Mouse (Mus musculus) liver, embryonic 14.5 days (tissue): ENCODE measurements around the gene Mrpl50. TPM values are rescaled to one million over a fixed set of nuclear protein-coding genes. Genes with fewer than 3 reads are reported as not detected.

Source experiments
- ATAC-seq: fragments of 200-750 bp; cut with Nextera tagmentation; 2 replicates; pipeline ENCODE4 v1.8.0; 2017; ENCODE audit warnings: moderate number of reproducible peaks, mild to moderate bottlenecking, moderate library complexity; ENCODE audit not compliant: insufficient read depth
- DNase-seq, 3 experiments: peaks; one replicate each; pipeline ENCODE4 v3.0.0-alpha.2; 2012 to 2013; ENCODE audit warnings: low read depth in 3 of 3, low spot score in 3 of 3
- H3K27ac ChIP-seq: fragments of 300-500 bp; sonication (generic); 2 replicates; pipeline ENCODE4 v1.5.1; 2014; ENCODE audit warnings: moderate library complexity, mild to moderate bottlenecking, control low read depth, inconsistent platforms
- H3K27me3 ChIP-seq: fragments of 300-500 bp; sonication (generic); 2 replicates; pipeline ENCODE4 v1.6.1; 2014; ENCODE audit warnings: mild to moderate bottlenecking, low read length, moderate library complexity; ENCODE audit not compliant: control insufficient read depth, insufficient read depth
- H3K36me3 ChIP-seq: fragments of 300-500 bp; sonication (generic); replicated peaks from 2 replicates; pipeline ENCODE4 v1.6.1; 2014; ENCODE audit warnings: low read depth; ENCODE audit not compliant: control insufficient read depth, insufficient read depth
- H3K4me1 ChIP-seq, 2 experiments: fragments of 200-500 bp in 1 of 2; fragments of 300-500 bp in 1 of 2; sonication (generic) in 1 of 2; replicated peaks; 2 replicates each; pipeline ENCODE4 v1.6.1; 2012 to 2014; ENCODE audit warnings: antibody characterized with exemption in 1 of 2, inconsistent platforms in 1 of 2, low read length in 1 of 2; ENCODE audit not compliant: control insufficient read depth in 2 of 2, insufficient read depth in 2 of 2
- H3K4me2 ChIP-seq: fragments of 300-500 bp; sonication (generic); 2 replicates; pipeline ENCODE4 v1.6.1; 2014; ENCODE audit warnings: low read depth, mild to moderate bottlenecking, control low read depth, moderate library complexity
- H3K4me3 ChIP-seq, 2 experiments: fragments of 200-500 bp in 1 of 2; fragments of 300-500 bp in 1 of 2; sonication (generic) in 1 of 2; 2 replicates each; pipeline ENCODE4 v1.5.1; 2012 to 2014; ENCODE audit warnings: low read depth in 2 of 2, low read length in 2 of 2, mild to moderate bottlenecking in 2 of 2, control low read depth in 1 of 2, inconsistent platforms in 1 of 2, moderate library complexity in 1 of 2; ENCODE audit not compliant: insufficient read depth in 1 of 2
- H3K9ac ChIP-seq: fragments of 300-500 bp; sonication (generic); replicated peaks from 2 replicates; pipeline ENCODE4 v1.6.1; 2014; ENCODE audit warnings: mild to moderate bottlenecking, control low read depth, moderate library complexity
- H3K9me3 ChIP-seq: fragments of 300-500 bp; sonication (generic); 2 replicates; pipeline ENCODE4 v1.6.1; 2016; ENCODE audit warnings: low read length, mixed read lengths; ENCODE audit not compliant: control insufficient read depth
- CTCF ChIP-seq: IDR thresholded peaks from 2 replicates; pipeline ENCODE4 v1.5.1; 2016; ENCODE audit warnings: antibody characterized with exemption, low read depth, control low read depth
- EP300 ChIP-seq: IDR thresholded peaks from 2 replicates; pipeline ENCODE4 v1.6.1; 2016; ENCODE audit warnings: antibody characterized with exemption, low read depth
- WGBS: fragments of 180-500 bp; shearing (Covaris S2); extraction: QIAGEN DNeasy Blood & Tissue Kit; methylation state at CpG from one replicate; pipeline ENCODE4 v1.1.7; 2014; ENCODE audit not compliant: insufficient replicate concordance; 5-methylcytosine and 5-hydroxymethylcytosine counted together
- polyA plus RNA-seq, 2 experiments: library from polyadenylated mRNA; depleted of rRNA in 1 of 2; stranded (reverse) in 1 of 2; unstranded in 1 of 2; fragments of >200 nt; fragmentation: Nextera tagmentation in 1 of 2; extraction: Ambion mirVana in 1 of 2; gene quantifications; 2 replicates each; pipeline versions ENCODE4 v1.2.1 to v1.2.3; 2012 to 2014

Gene Mrpl50
- polyA plus RNA-seq, 2 experiments = 16.6 to 55.7 TPM

DNA sequence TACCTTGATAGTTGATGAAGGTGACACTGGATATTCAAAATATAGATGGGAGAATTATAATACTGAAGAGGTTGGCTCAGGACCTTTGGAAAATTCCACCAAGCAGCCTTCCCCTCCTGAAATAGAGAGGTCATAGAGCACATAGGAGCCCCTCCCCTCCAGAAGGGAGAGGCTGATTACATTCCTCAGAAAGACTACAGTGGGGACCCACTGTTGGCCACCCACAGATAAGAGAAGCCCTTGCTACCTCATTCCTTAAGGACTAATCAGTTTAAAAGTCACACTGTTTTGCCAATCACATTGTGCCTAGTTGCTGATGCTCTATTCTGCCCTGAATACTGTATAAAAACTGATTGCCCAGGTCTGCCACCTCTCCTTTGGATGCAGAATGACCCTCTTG lies 46.3 kb downstream of the Mrpl50 start:
- Histone ChIP-seq H3K27ac (peak overlapping the region; percentile 79), H3K36me3 (no peaks in the 10 kb centered on the region), H3K27me3 (no peaks in the 10 kb centered on the region), H3K4me3 (peak overlapping the region in 1 of 2 experiments; percentile 12; a peak in 1 of 4 replicates), H3K4me2 (peak overlapping the region; percentile 56), H3K4me1 (peaks cover 34 to 47% of the 10 kb centered on the region in 2 experiments), H3K9ac (peak overlapping the region; percentile 31; the same call in 1 of the 2 replicates), H3K9me3 (no peaks in the 10 kb centered on the region)
- TF ChIP-seq CTCF (no peak), EP300 (peak; percentile 81)
- DNase-seq (peak; percentile 52 to 57 (median 56)), ATAC-seq (peak; percentile 88)

DNA sequence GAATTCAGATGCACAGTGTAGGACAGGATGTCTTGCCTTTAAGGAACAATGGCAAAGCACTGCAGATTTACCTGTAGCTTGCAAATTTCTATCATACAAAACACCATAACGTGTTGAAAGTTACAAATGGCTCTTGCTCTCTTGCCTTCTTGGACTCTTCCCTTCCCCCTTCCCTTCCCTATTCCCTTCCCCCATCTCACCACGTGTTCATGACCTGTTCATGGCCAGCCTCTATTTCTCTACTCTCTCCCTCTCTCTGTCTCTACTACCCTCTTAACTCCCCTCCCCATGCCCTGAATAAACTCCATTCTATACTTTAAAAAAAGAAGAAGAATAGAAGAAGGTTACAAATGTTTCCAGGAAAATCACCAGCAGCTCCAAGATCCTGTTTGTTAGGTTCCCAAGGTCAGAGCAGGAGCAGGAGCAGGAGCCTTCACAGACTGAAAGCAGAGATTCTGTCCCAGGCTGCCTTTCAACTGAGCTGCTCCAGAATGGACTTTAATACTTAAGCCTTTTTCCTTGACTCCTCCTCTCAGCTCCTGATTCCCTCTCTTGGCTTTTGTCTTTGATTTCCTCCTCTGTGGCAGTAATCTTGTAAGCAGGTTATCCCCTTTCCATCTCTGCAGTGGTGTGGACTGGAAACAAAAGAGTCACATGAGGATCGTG lies 47.3 kb downstream of the Mrpl50 start, which contains the start of gene Acnat1:
TSS of gene Acnat1 (minus strand) at position 478 of the 666 bp plus-strand sequence.
- peak within 1 kb of the TSS; percentile 31; the same call in 1 of the 2 replicates for H3K9ac ChIP-seq
- 42% methylated on average over 3 of the region's 3 CpGs for WGBS
- peak within 1 kb of the TSS in 1 of 2 experiments; percentile 12; a peak in 1 of 4 replicates for H3K4me3 ChIP-seq
- peaks cover 34 to 45% of the 10 kb centered on the region in 2 experiments for H3K4me1 ChIP-seq
- H3K36me3 ChIP-seq = no peaks in the 10 kb centered on the region
- DNase-seq (no peak), ATAC-seq (no peak)
- H3K27ac ChIP-seq = peak within 1 kb of the TSS; percentile 79
- no peaks in the 10 kb centered on the region for H3K27me3 ChIP-seq
- H3K4me2 ChIP-seq = peak within 1 kb of the TSS; percentile 56
- H3K9me3 ChIP-seq = no peaks in the 10 kb centered on the region
- TF ChIP-seq CTCF (no peak), EP300 (no peak)

DNA sequence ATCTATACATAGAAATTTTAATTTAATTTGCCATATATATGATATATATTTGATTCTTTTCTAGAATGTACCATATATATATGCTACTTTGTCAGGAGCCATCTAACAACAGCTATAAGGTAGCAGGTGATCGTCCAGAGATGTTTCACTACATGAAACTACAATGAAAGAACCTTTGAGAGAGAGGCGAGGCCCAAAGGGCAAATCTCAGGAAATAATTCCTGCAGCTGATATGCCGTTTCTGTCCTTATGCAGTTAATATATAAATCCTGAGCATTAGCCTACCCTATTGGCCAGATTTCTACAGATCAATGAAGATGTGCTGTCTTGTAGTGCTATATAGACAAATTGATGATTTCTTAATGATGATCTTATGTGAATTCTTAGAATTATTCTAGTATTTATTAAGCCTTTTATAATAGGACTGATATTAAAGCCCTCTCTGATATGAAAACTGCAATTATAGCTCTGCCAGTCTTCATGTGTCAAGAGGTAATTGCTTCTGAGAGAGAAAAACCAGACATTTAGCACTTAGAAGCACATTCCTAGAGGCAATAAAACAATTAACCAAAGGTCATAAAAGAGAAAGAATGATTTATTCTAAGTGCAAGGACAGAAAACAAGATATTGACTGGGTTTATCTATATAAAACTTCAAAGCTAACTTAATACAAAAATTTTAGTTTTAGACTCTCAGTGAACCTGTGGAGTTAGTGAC lies 51.3 kb downstream of the Mrpl50 start:
- no peak for TF ChIP-seq CTCF
- TF ChIP-seq EP300 = no peak
- no peak overlapping the region for H3K4me3 ChIP-seq
- H3K36me3 ChIP-seq = no peaks in the 10 kb centered on the region
- no peak overlapping the region for H3K27ac ChIP-seq
- H3K4me2 ChIP-seq = no peak overlapping the region
- ATAC-seq = no peak
- WGBS = 56% methylated on average over 3 of the region's 3 CpGs
- no peak overlapping the region for H3K9ac ChIP-seq
- no peak for DNase-seq
- peaks cover 12 to 14% of the 10 kb centered on the region in 2 experiments for H3K4me1 ChIP-seq
- no peaks in the 10 kb centered on the region for H3K27me3 ChIP-seq
- no peaks in the 10 kb centered on the region for H3K9me3 ChIP-seq

DNA sequence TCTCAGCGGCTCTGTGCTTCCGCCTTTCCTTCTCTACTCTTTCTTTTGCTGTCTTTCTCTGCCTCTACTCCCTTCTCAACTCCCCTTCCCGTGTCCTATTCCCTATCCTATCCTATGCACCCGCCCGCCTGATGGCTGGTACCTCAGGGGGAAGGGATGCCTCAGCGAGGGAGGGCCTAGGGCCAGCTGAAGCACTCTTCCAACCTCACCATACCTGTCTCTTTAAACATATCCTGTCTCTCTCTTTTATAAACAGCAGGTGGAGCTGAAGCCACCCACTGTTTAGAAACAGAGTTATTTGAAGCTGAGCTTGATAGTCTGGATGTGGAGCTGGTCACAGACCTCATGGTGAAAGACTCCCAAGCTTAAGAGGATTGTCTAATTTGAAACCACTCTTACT lies 53.5 kb downstream of the Mrpl50 start:
- WGBS = 83% methylated on average over 6 of the region's 6 CpGs

More for the DNA sequence above, 53.5 kb downstream of the Mrpl50 start:
- no peaks in the 10 kb centered on the region for H3K36me3 ChIP-seq
- H3K4me2 ChIP-seq = no peak overlapping the region
- H3K9ac ChIP-seq = no peak overlapping the region
- H3K9me3 ChIP-seq = no peaks in the 10 kb centered on the region
- TF ChIP-seq CTCF (peak; percentile 31; the same call in 1 of the 2 replicates), EP300 (no peak)
- ATAC-seq (no peak), DNase-seq (no peak)
- H3K4me3 ChIP-seq = no peak overlapping the region
- no peaks in the 10 kb centered on the region for H3K4me1 ChIP-seq
- no peak overlapping the region for H3K27ac ChIP-seq
- H3K27me3 ChIP-seq = no peaks in the 10 kb centered on the region

Other genes with a start within 250 kb of the Mrpl50 start
- 0.14 and 0.20 TPM in 2 replicates for gene Acnat2, start 112.9 kb downstream of the Mrpl50 start, polyA plus RNA-seq (2012; rRNA removed)
- 0.20 and 0.71 TPM in 2 replicates for gene Acnat2, start 112.9 kb downstream of the Mrpl50 start, polyA plus RNA-seq (2014; fragmentation: Nextera tagmentation; extraction: Ambion mirVana)
- 0.73 and 1.2 TPM in 2 replicates for gene Acnat1, start 47.2 kb downstream of the Mrpl50 start, polyA plus RNA-seq (2012; rRNA removed)
- gene Acnat1, start 47.2 kb downstream of the Mrpl50 start, polyA plus RNA-seq (2014; fragmentation: Nextera tagmentation; extraction: Ambion mirVana) = 0.11 and 0.61 TPM in 2 replicates
- 0.39 and 0.47 TPM in 2 replicates for gene Baat, start 14.5 kb downstream of the Mrpl50 start, polyA plus RNA-seq (2012; rRNA removed)
- 0.86 and 1.0 TPM in 2 replicates for gene Baat, start 14.5 kb downstream of the Mrpl50 start, polyA plus RNA-seq (2014; fragmentation: Nextera tagmentation; extraction: Ambion mirVana)
- 0.88 and 1.5 TPM in 2 replicates for gene Zfp189, start 83 bp upstream of the Mrpl50 start, polyA plus RNA-seq (2012; rRNA removed)
- 2.6 and 3.5 TPM in 2 replicates for gene Zfp189, start 83 bp upstream of the Mrpl50 start, polyA plus RNA-seq (2014; fragmentation: Nextera tagmentation; extraction: Ambion mirVana)
- gene Aldob, start 28.5 kb upstream of the Mrpl50 start, polyA plus RNA-seq (2012; rRNA removed) = 88.5 and 103 TPM in 2 replicates
- gene Aldob, start 28.5 kb upstream of the Mrpl50 start, polyA plus RNA-seq (2014; fragmentation: Nextera tagmentation; extraction: Ambion mirVana) = 240 and 257 TPM in 2 replicates
- gene Tmem246, start 76.8 kb upstream of the Mrpl50 start, polyA plus RNA-seq (2012; rRNA removed) = 4.8 and 5.8 TPM in 2 replicates
- 6.7 and 9.0 TPM in 2 replicates for gene Tmem246, start 76.8 kb upstream of the Mrpl50 start, polyA plus RNA-seq (2014; fragmentation: Nextera tagmentation; extraction: Ambion mirVana)
- gene Rnf20, start 110.9 kb upstream of the Mrpl50 start, polyA plus RNA-seq (2012; rRNA removed) = 8.2 and 14.5 TPM in 2 replicates
- gene Rnf20, start 110.9 kb upstream of the Mrpl50 start, polyA plus RNA-seq (2014; fragmentation: Nextera tagmentation; extraction: Ambion mirVana) = 15.7 and 18.3 TPM in 2 replicates
- gene Ppp3r2, start 160.9 kb upstream of the Mrpl50 start, polyA plus RNA-seq (2012; rRNA removed) = not detected in 2 replicates
- not detected in 2 replicates for gene Ppp3r2, start 160.9 kb upstream of the Mrpl50 start, polyA plus RNA-seq (2014; fragmentation: Nextera tagmentation; extraction: Ambion mirVana)